Mouse (Mus musculus): ENCODE measurements around the gene Sidt2.

The Sidt2 gene

DNA sequence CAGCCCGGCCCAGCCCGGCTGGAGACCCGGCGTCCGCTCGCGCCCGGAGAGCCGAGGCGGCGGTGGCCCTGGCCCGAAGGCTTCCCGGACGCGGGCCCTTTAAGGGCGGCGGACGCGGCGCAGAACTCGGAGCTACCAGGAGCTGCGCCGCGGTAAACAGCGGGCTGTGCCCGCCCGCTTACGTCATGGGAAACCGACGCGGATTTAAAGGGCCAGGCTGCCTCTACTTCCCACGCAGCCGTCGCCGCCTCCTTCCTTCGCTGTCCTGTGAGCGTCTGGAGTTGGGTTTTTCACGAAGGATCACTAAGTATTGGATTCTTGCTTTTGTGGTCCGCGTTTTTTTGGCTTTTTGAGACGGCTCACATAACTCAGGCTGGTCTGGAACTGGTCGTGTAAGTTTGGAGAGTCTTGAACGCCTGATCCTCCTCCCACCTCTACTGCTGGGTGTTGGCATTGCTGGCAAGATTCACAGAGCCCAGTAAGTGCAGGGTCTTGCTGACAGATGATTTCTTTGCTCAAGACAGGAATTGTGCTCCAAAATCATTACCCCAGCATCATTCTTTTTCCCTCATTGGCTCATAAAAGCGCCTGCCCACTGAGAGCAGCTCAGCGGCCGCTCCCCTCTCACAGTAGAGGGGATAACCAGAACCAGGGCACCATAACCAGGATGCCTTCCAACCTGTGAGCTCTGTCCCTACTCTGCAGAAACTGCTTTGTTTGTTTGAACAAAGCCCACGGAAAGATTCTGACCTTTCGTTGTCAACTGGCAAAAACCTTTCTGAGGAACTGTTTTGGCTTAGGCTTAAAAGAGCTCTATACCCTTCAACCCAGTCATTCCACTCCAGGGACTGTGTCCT lies at the start of gene Sidt2:
Sidt2 (minus strand) TSS at position 152 of the 857 bp plus-strand sequence.
- peak; percentile 88 for DNase-seq (ENCODE audit: low spot score)

DNA sequence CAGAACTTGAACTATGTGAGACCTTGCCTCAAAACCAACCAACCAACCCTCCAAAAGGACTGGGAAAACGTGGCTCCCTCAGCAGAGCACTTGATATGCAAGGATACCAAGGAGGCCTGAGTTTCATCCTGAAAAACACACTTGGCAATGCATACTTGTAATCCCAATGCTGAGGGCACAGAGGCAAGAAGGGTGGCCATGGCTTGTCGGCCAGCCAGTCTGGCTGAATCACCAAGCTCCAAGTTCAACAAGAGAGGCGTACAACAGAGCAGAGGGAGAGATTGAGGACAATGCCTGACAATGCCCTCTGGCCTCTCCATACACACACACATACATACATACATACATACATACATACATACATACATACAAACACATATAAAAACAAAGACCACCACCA lies 49.5 kb upstream of the Sidt2 start:
- DNase-seq (ENCODE audit: low spot score) = no peak

DNA sequence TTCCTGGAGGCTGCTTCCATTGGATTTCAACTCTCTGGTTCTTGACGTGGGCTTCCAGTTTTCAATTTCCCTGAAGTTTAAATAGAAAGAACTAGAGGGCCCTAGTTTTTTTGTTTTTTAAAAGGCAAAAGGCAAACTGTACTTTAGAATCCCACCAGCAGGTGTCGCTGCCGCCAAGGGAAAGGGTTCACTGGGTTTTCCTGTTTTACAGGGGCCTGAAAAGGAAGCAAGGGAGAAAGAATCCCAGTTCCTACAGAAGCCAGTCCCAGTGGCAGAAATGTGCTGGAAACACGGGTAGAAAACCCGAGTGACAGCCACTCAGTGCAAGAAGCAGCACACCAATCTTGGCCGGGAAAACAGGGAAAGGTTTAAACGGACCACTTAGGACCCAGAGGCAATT lies 48.7 kb upstream of the Sidt2 start:
- peak; percentile 96 for DNase-seq (ENCODE audit: low spot score)

DNA sequence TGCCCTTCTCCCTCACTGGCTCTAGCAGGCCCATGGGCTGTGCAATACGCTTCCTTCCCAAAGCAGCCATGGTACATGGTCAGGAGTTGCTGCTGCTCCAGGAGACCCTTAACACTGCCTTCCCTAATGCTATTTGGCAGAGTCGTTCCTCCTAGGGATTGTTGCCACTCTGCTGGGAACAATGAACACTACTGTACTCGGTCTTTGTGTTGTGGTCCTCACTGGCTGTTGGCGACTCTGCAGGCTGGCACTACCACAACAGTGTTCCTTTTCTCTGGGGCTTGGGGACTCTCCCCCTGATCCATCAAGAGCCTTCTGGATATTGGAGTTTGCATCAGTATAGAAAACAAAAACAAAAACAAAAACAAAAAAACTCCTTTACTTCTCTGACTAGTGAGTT lies 44.0 kb upstream of the Sidt2 start:
- DNase-seq (ENCODE audit: low spot score) = no peak

DNA sequence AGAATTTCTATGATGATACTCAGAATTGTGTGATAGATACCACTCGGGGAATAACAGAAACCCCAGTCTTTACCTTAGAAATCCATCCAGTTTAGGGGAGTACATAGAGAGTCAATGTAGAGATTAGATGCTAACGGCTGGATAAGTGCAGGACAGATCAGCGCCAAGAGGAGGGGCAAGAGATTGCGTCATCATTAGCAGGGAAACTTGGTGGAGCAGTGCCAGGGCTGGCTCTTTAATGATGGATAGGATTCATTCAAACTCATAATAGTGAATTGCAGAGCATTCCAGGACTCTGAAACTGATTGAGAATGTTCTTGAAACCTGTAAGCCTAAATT lies 30.1 kb upstream of the Sidt2 start:
- DNase-seq (ENCODE audit: low spot score) = peak; percentile 78

DNA sequence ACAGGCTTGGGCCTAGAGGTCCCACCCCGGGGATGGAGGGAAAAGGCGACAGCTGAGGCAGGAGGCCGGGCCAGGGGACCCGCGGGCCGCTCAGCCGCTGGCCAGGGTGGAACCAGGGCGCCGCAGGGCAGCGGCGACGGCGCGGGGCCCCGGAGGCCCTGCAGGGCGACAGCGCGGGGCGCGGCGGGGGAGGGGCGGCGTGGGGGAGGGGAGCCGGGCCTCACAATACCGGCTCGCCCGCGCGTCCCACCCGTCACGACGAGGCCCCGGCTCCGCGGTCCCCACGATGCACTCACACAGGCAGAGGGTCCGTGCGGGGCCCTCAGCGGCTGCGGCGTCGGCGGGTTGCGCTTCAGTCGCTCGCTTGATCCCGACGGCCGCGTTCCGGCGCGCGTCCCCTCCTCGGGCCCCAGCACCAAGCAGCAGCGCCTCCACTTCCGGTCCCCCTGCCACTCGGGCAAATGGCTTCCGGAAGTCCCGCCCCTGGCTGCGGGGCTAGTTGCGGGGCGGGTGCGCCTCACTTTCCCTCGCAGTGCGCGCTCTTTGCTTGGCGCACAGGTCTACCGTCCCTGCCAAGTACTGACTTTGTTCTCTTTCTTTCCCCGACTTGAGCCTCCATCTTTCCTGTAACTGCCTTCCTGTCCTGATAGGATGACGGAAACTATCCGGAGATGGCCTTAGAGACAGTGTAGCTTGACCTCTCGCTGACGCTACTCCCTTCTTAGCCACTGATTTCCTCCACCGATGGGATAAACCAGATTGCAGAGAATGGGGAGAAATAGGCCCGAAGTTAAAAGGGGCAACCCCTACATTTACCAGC lies 29.6 kb upstream of the Sidt2 start:
- DNase-seq (ENCODE audit: low spot score) = peak; percentile 93

DNA sequence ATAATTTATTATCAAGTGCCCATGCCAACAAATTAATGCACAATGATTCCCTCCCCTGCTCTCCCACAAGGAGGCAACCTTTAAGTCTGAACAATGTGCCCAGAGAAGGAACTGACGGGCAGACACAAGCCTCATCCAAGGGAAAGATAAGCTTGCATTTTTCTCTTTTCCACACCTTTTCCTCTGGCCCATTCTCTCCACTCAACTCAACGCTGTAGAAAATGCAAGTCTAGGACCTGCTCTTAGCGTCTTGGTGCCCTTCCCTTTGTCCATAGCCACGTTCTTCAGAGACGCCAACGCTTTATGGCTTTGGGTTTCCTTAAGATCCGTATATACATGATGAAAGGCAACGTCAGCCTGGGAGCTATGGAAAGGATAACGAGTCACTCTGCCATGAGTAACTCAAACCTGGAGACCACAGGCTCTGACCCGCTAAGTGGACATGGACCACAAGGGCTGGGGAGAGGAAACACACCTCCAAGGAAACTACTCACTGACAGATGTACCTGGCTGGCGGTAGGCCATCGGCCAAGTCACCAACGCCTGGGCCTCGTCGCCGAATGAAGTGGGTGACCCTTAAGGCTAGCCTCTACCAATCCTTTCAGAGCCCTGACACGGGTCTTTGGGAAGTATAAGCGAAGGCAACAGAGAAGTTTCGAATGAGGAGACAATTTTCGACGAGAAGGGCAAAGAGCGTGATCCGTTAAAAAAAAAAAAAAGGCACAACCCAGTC lies 28.8 kb upstream of the Sidt2 start:
- peak; percentile 64 for DNase-seq (ENCODE audit: low spot score)

DNA sequence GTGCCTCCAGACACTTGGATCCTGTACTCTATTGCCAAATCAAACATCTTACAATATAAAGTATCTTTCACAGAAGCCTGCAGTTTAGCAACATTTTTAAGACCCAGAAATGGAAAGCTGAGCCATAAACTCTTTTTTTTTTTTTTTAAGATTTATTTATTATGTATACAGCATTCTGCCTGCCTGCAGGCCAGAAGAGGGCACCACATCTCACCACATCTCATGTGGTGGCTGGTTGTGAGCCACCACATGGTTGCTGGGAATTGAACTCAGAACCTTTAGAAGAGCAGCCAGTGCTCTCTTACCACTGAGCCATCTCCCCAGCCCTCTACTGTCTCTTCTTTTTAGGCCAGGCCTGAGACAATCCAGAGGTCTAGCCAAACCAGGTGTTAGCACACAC lies 26.3 kb upstream of the Sidt2 start:
- DNase-seq (ENCODE audit: low spot score) = no peak

DNA sequence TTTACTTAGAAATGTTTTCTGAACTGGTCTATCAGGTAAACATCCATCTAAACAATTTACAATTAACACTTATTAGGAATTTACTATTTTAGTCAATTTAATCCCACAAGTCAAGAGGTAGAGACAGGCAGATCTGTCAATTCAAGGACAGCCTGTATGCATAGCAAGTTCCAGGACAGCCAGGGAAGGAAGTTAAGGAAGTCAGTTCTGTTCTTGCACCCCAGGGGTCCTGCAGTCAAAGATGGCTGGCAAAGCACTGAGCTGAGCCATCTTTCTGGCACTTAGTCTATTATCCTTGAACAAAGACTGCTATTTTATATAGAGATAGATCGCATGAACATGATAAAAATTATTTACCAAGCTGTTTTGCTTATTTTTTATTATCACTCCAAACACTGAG lies 25.6 kb upstream of the Sidt2 start:
- no peak for DNase-seq (ENCODE audit: low spot score)

DNA sequence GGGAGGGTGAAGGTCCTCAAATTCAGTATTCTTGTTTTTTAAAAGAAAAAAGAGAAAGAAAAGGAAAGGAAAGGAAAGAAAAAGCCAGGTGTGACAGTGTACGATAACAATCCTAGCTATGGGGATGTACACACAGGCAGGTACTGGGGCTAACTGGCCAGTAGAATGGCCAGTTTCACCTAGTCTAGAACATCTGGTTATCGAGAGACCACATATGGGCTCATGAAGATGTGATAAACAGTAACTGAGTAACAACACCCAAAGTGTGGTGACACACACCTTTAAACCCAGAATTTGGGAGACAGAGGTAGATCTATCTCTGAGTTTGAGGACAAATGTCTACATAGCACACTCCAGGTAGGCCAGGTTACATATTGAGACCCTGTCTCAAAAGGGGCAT lies 24.7 kb upstream of the Sidt2 start:
- no peak for DNase-seq (ENCODE audit: low spot score)

DNA sequence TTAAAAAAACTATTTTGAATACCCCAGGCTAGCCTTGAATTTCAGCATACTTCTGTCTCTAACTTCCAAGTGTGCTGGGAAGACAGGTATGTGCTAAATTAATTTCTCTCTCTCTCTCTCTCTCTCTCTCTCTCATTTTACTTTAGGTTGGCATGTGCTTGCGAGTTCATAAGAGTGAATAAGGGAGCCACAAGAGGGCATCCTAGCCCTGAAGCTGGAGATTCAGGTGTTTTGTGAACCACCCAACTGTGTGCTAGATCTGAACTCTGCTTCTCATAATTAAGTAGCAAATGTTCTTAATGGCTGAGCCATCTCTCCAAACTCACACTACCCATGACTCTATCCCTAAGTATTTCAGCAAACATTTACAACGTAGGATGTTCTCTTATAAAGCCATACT lies 21.8 kb upstream of the Sidt2 start:
- DNase-seq (ENCODE audit: low spot score) = no peak

DNA sequence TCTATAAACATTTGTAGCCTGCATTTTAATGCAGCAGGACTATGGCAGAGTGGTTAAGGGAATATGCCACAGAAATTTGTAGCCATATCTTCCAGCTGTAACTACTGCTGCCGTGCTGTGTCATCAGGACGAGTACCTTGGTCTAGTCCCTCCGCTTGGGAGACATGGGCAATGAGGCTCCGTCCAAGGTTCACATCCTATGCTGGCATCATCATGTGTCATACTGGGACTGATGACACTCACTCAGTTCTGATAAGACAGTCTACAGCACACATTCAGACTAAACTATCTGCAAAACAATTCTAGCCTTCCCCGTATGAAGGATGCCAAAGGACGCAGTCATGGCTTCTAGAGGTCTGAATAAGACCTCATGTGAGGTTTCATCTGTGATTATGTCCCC lies 8.5 kb upstream of the Sidt2 start:
- no peak for DNase-seq (ENCODE audit: low spot score)

DNA sequence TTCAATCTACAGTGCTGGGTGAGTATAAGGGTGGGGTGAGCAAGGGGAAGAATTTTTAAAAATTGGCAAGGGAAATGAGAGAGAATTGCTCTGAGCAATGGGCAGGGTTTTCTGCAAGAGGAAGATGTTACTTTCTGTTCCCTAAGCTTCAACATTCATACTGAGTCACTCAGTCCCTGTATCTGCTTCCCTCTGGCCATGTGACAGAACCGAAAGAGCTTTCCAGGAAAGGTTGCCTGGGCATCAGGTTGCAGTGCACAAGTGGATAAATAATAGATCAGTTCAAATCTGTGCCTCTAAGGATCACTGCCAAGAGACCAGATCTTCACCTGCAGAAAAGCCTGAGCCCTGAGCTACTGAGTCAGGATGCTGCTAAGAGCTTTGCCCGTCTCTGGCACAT lies 6.8 kb upstream of the Sidt2 start:
- DNase-seq (ENCODE audit: low spot score) = no peak

DNA sequence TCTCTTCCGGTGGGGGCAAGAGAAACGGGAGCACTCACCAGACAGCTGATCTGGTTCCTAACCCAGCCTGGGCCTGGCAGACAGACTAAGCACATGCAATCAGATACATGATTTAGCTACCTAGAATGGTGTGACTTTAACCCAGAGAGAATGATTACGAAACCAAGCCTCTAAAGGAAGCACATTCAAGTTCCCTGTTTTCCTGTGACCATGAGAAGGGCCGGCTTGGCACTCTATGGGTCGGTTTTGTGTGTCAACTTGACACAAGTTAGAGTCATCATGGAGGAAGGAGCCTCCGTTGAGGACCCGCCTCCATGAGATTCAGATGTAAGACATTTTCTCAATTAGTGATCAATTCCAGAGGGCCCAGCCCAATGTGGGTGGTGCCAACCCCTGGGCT lies 4.6 kb upstream of the Sidt2 start:
- DNase-seq (ENCODE audit: low spot score) = no peak

DNA sequence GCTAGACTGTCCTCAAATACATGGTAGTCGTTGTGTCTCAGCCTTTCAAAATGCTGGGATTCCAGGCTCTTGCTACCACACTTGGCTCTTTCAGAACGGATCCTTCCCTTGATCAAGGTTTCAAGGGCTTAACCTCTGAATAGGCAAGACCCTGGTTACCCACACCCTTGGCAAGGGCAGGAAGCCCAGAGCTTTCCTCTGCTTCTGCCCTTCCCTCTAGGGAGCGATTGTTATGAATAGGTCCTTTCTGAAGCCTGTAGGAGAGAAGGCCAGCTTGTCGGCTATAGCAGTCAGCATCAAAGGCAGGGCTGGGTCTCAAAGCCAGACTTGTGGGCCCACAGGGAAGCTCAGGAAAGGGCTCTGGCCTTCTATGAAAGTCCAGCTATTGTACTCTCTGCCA lies 3.8 kb upstream of the Sidt2 start:
- no peak for DNase-seq (ENCODE audit: low spot score)

DNA sequence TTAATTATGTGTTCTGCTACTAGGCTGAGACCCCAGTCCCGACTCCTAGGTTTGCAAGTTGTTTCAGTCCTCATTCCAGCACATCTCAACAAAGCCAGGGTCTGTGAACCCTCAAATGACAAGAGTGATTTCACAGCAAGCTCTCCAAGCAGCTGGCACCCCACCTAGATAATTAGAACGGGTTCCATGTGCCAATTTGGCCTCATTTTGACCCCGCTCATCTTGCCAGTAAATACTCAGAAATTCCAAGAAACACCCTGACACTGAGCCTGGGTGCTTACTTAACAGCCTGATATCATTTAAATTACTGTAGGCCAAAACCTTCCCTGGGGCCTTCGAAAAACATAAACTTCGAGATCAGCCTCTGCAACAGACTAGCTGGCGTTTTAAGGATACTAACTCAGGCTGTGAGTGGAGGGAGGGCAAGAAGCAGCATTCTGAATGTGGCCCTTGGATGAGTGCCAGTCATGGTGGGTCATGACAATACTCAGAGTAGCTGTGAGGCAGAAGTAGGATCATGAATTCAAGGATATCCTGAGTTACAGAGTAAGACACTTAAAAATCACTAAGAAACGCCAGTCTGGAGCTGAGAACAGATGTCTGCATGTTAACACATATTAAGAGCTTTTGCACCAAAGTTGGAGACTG lies 3.1 kb upstream of the Sidt2 start:
- DNase-seq (ENCODE audit: low spot score) = no peak

DNA sequence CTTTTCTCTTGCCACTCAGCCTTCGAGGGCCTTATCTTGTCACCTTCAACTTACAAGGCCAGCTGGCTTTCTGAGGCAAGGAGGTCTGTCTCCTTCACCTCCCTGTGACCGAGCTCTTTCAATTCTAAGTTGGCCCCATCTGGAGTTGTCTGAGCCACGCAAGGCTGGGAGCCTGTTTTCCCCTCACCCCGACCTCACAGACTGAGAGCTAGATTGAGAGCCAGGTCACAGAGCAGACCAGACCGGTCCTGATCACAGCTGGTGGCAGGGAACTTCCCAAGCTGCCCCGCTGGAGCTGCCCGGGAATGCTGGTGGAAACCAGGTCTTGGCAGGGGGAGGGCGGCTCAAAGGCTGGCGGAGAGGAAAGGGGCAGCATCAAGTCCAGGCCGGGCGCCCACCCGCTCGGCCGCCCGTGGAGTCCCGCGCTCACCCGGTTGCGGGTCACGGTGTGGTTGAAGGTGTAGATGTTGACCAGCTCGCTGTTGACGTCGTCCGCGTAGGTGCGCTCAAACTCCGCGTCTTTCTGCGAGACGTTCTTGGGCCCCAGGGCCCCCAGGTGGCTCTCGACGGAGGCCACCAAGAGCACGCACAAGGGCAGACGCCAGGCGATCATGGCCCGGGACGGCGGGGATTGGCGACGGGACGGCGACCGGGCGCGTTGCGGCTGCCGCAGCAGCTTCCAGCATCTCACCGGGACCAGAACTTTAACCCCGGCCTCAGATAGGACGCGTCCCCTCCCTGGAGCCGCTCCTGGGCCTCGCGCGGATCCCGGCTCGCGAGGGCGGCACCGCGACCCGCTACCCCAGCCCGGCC lies 558 bp downstream of the Sidt2 start:
- DNase-seq (ENCODE audit: low spot score) = peak; percentile 72

DNA sequence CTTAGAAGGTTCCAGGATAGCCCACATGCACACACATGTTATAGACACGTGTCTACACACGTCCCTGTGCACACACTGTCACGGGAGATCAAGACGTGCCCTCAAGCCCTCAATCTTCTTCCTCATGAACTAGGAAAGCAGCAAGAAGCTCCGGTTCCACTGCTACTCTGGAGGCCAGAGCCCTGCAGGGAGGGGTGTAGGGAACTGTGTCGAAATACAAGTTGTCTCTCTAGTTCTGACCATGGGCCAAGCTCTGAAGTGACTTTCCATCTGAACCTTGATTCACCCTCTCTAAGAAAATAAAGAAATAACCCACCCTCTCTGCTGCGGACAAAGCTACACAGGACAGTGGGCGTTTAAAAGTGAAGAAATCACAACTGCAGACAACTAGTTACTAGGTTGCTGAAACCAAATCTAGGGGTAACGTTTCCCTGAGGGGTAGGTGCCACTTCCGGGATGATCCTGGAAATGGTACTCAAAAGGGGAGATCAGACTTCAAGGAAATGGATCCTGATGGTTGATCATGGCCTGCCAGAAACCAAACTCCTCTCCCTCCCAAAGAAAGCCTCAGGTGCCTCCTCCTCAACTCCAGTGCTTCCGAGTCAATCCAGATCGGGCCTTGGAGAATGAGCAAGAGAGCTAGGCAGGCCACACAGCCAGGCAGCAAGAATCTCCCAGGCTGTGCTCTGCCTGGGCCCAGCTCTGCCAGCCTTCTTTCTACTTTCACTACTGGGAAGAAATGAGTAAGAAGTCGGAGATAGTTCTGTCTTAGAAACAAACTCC lies 1.4 kb downstream of the Sidt2 start:
- DNase-seq (ENCODE audit: low spot score) = no peak

DNA sequence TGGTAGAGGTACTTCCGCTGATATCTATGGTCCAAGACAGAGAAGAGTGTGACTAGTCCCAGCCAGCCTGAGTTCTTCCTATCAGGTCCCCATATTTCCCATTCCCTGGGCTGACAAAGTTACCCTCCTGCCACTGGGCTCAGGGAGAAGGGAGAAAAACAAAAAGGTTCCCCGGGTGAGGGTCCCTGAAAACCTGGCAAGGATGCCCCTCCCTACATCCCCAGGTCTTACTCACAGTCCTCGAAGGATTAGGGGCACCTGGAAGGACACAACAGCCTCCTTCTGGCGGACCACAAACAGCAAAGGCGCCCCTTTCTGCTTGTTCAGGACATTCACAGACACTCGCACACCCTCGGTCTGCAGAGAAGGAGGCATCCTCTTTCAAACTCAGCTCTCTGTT lies 2.2 kb downstream of the Sidt2 start:
- DNase-seq (ENCODE audit: low spot score) = no peak

DNA sequence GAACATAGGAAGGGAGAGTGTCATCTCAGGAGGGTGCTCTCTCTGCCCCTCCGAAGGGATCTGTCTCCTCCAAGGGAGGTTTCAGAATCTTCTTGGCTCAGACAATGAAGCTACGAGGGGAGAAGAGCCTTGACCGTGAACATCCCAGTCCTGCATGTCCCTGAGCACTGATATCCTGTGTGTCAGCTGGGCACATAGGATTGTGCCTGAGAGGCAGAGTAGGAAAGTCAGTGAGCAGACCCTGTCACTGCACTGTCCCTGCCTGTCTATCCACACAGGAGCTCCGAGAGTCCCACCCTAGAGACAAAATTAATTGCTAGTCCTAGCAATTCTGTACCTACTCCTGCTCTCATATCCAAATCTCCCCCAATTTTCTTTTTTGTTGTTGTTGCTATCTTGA lies 3.0 kb downstream of the Sidt2 start:
- DNase-seq (ENCODE audit: low spot score) = no peak

DNA sequence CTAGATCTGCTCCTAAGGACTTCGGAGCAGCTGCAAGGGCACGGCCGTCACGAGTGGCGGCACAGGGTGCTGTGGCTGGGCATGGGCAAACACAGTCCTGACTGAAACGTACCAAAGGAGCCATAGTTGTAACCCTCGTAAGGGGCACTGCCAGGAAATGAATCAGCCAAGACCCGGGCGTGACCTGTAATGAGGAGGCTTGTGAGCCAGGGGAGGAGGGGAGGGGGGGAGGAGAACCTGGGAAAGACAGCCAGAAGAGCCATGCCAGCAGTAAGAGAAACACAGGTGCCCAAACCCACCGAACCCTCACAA lies 8.2 kb downstream of the Sidt2 start:
- DNase-seq (ENCODE audit: low spot score) = no peak
